Mouse (Mus musculus) brown adipose tissue, adult 24 weeks (tissue): ENCODE results near the gene Hdac7. TPM values are rescaled to one million over a fixed set of nuclear protein-coding genes. Genes with fewer than 3 reads are reported as not detected.

Source experiments
- H3K27ac ChIP-seq: fragments of 200-500 bp; replicated peaks from 2 replicates; pipeline ENCODE4 v1.5.1; 2012; ENCODE audit warnings: low read depth, mild to moderate bottlenecking, low read length
- H3K4me1 ChIP-seq: fragments of 200-500 bp; 2 replicates; pipeline ENCODE4 v1.6.1; 2012; ENCODE audit warnings: low read length, mixed read lengths; ENCODE audit not compliant: control insufficient read depth, insufficient read depth, insufficient read length
- H3K4me3 ChIP-seq: fragments of 200-500 bp; 2 replicates; pipeline ENCODE4 v1.5.1; 2012; ENCODE audit warnings: low read depth, mild to moderate bottlenecking, low read length, moderate library complexity; ENCODE audit not compliant: insufficient read depth
- polyA plus RNA-seq: library from polyadenylated mRNA; stranded (reverse); fragments of >200 nt; gene quantifications from 2 replicates; pipeline ENCODE4 v1.2.4, GENCODE M21; 2012; ENCODE audit not compliant: missing spikeins, insufficient read depth, insufficient read length

Gene Hdac7
- polyA plus RNA-seq, 1 experiment = 10.2 TPM

- Histone ChIP-seq H3K27ac (no peak overlapping the region), H3K4me1 (no peaks in the 10 kb centered on the region), H3K4me3 (no peak overlapping the region)
Measured at GRCm38 (mm10) chr15:97802575-97802974, 41.7 kb downstream of the Hdac7 start.

DNA sequence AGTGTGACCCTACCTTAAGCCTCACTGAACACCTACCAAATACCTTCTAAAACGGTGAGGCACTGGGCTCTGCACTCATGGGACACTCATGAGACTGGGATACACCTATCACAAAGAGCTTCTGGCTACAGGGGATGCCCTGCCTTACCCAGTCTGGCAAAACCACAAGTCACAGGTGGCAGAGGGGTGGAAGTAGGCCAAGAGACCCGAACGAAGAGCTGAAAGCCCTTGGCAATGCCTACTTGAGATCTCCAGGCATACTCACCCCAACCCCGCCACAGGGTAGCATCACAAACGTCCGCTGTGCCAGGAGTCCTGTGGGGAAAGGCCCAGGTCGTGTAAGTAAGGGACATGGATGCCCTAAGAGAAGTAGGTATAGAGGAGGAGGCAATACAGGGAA is 42.5 kb downstream of the Hdac7 start:
- H3K27ac ChIP-seq = no peak overlapping the region
- H3K4me1 ChIP-seq = no peaks in the 10 kb centered on the region
- no peak overlapping the region for H3K4me3 ChIP-seq

DNA sequence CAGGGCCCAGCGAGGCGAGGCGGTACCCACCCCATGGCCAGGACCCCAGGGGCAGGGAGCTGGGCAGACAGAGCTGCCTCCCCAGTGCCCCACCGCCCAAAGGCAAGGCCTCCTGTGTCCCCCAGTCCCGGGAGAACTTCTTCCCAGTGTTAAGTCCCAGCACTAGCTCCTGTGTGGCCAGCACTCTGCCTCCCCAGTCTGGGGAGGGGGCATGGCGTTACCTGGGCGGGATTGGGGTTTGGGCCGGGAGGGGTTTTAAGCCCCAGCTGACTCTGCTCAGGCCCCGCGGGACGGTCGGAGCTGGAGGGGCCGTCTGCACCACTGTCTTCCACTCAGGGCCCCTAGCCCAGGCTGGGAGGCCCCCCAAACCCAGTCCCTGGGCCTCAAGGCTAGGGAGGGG is 43.4 kb downstream of the Hdac7 start:
- no peaks in the 10 kb centered on the region for H3K4me1 ChIP-seq
- H3K4me3 ChIP-seq = no peak overlapping the region
- H3K27ac ChIP-seq = no peak overlapping the region

DNA sequence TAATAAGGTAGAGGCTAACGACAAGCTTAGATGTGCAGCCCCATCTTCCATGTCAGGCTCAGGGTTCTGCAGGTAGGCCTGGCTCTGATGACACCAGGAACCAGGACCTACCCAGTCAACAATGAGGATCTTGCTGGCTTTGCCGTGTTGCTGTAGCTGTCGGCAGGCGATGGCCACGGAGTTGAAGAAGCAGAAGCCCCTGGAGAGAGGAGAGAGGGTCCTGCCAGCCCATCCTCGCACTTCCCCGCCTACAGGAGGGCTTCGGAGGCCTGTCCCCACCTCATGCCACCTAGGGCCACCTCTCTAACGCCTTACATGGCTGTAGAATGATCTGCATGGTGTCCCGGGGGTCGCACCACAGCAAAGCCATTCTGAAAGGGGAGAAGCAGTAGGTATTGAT is 44.9 kb downstream of the Hdac7 start:
- Histone ChIP-seq H3K4me1 (no peaks in the 10 kb centered on the region), H3K4me3 (no peak overlapping the region)

DNA sequence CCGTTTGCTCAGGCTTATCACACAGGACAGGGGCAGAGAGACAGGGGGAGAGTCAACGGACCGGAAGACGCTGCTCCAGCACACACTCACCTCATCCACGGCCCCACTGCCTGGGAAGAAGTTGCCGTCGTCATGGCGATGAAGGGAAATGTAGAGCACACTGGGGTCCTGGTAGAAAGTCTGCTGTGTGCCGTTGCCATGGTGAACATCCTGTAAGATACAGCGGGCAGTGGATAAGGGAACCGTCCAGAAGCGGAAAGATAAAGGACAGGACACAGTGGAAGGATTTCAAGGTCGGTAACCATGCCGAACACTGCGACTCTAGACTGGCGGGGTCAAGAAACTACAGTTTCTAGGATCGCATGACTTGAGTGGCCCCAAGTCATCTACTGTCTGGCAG is 46.2 kb downstream of the Hdac7 start:
- Histone ChIP-seq H3K27ac (no peak overlapping the region), H3K4me1 (no peaks in the 10 kb centered on the region), H3K4me3 (no peak overlapping the region)

More for the DNA sequence above, 44.9 kb downstream of the Hdac7 start:
- no peak overlapping the region for H3K27ac ChIP-seq

DNA sequence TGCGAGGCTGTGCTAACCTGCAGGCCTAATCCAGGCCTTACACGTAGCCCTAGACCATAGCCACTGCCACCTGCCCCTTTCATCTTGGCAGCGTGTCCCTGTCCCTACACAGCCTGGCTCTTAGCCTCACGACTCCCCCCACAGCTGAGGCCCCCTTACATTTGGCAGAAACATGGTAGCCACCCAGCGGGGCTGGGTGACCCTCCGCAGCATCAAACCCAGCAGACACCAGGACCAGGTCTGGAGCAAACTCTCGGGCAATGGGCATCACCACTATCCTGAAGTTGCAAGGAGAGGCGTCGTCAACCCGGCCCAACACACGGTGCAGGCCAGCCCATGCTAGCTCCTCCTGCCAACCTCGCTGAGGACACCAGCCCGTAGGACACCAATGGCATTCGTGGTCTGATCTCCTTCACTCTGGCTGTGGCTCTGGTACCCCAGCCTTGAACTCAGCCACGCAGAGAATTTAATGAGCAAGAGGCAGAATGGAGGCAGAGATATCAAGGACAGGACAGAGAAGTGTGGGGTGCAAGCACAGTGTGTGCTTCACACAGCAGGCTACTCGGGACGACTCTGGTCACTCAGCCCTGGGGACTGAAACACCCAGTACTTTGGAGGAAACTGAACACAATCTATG is 47.5 kb downstream of the Hdac7 start:
- no peaks in the 10 kb centered on the region for H3K4me1 ChIP-seq
- no peak overlapping the region for H3K4me3 ChIP-seq
- H3K27ac ChIP-seq = no peak overlapping the region

- H3K4me1 ChIP-seq = peaks cover 5% of the 10 kb centered on the region
- no peak overlapping the region for H3K27ac ChIP-seq
- H3K4me3 ChIP-seq = no peak overlapping the region
Measured at GRCm38 (mm10) chr15:97795559-97796235, 48.6 kb downstream of the Hdac7 start.

DNA sequence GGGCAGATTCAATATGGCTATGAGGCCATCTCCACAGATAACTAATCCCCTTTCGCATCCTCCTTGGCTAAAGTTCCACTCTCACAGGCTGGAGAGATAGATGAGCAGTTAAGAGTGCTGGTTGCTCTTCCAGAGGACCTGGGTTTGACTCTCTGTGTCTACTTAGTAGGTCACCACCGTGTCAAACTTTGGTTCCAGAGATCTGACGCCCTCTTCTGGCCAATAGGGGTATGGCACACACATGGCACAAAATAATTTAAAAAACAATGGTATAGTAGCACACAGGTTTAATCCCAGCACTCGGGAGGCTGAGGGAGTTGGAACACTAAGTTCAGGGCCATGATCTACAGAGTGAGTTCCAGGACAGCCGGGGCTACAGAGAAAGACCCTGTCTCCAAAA is 50.0 kb downstream of the Hdac7 start:
- H3K4me3 ChIP-seq = no peak overlapping the region
- H3K27ac ChIP-seq = no peak overlapping the region
- peaks cover 8% of the 10 kb centered on the region for H3K4me1 ChIP-seq

DNA sequence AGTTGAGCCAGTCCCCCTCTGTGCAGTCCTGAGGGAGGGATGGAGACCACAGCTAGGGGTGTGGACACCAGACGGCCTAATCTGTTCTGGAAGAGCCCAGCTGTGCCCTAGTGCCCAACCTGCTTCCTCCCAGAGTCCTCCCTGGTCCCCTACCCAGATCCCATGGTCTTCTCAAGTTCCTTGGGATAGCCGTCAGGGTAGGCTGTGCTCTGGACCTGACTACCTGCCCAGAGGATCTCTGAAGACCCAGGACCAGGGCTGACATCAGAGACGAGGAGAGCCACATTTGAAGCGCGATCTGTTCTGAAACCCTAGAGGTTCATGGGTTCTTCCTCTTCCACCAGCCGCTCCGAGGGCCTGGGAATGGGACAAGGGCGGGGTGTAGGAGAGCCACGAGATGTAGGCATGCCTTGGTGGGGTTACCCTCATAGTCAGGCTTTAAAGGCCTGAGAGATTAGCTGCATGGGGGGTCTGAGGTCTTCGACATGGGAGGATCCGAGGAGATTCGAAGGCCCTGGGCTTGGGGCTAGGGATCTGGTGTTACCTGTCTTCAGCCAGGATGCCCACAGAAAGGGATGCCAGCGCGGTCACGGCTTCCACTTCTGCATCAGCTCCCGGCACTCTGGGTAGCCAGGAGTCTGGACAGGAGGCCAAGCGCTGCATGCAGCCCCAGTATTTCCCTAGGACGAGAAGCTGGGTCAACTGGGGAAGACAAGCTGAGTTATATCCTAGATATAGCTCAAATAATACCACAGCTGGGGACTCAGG is 50.7 kb downstream of the Hdac7 start:
- peaks cover 14% of the 10 kb centered on the region for H3K4me1 ChIP-seq
- H3K4me3 ChIP-seq = no peak overlapping the region
- no peak overlapping the region for H3K27ac ChIP-seq

- Histone ChIP-seq H3K27ac (no peak overlapping the region), H3K4me1 (peaks cover 33% of the 10 kb centered on the region), H3K4me3 (no peak overlapping the region)
Measured at GRCm38 (mm10) chr15:97791126-97791700, 53.1 kb downstream of the Hdac7 start.

GRCm38 (mm10) chr15:97789761-97790505 is 54.4 kb downstream of the Hdac7 start:
- peaks cover 39% of the 10 kb centered on the region for H3K4me1 ChIP-seq
- no peak overlapping the region for H3K4me3 ChIP-seq
- H3K27ac ChIP-seq = no peak overlapping the region

- H3K27ac ChIP-seq = no peak overlapping the region
- H3K4me3 ChIP-seq = no peak overlapping the region
- H3K4me1 ChIP-seq = peaks cover 41% of the 10 kb centered on the region
Measured at GRCm38 (mm10) chr15:97788821-97789220, 55.5 kb downstream of the Hdac7 start.

GRCm38 (mm10) chr15:97787799-97788667 is 56.3 kb downstream of the Hdac7 start:
- no peak overlapping the region for H3K4me3 ChIP-seq
- 0 out of 2 replicates have a peak overlapping the region, but pooled peaks have one; percentile 32 for H3K27ac ChIP-seq
- H3K4me1 ChIP-seq = peaks cover 41% of the 10 kb centered on the region

- Histone ChIP-seq H3K4me3 (no peak overlapping the region), H3K27ac (peak overlapping the region; percentile 32), H3K4me1 (peaks cover 44% of the 10 kb centered on the region)
Measured at GRCm38 (mm10) chr15:97787148-97787798, 57.0 kb downstream of the Hdac7 start.
